Mouse (Mus musculus) adrenal gland, adult 2 months (tissue): ENCODE data around the gene Grwd1. TPM values are rescaled to one million over a fixed set of nuclear protein-coding genes. Genes with fewer than 3 reads are reported as not detected.

Experiments used
- DNase-seq: peaks from one replicate; pipeline ENCODE4 v3.0.0; 2021
- polyA plus RNA-seq: library from polyadenylated mRNA; depleted of rRNA; stranded (reverse); fragments of >200 nt; gene quantifications from 2 replicates; pipeline ENCODE4 v1.2.3, GENCODE M21; 2012
- total RNA-seq, 2 experiments: library from RNA; stranded (reverse); gene quantifications; 2 replicates each; pipeline ENCODE4 v1.2.3; 2021

Grwd1 gene
- total and polyA plus RNA-seq, 3 experiments = 26.9 to 30.1 (median 27.4) TPM

DNA sequence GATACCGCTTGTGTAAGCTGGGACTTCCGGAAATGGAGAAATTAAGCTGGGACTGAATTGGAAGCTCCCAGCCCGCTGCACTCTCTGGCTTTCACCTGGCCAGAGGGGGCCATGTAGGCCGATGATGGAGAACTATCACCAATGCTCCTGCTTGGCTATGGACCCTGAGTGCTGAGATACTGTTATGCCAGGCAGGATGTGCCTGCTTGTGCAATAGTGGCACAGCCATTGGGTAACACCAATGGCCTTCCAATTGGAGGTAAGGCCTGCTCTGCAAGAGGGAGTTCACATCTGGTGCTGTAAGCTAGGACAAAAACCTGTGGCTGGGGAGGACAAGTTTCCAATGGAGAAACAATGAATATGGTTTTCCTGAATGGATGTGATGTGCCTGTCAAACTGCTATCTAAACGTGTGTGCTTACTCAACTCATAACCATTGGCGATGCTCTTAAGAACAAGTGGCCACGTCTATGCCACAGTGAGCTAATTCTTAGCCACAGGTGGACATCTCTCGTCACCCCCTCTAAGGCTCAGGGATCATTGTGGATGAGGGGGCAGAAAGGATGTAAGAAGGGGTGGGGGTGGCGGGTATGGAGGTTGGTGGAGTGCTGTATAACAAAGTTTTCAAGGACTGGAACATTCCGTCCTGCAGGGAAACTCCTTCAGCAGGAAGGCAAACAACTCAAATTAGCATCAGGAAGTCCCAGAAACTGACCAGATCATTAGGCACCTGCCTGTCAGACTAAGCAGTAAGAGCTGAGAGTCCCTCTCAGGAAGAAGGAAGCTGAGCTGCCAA, 12.4 kb upstream of the Grwd1 start:
- DNase-seq = no peak

DNA sequence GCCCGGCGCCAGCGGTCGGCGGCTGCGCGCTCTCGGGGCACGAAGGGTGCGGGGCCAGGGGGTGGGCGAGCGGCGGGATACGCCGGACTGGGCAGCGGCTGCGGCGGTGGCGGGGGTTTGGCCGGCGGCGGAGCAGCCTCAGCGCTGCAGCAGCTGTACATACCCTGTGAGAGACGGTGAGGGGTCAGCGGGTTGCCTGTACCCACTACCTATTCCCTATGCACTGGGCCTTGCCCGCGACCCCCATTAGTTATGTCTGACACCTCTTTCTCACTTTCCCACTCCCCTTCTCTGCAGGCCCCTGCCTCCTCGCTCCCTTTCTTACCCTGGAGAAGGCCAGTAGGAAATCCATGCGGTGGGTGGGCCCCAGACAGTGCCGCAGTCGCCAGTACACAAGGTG, 3.2 kb upstream of the Grwd1 start:
- DNase-seq = no peak

DNA sequence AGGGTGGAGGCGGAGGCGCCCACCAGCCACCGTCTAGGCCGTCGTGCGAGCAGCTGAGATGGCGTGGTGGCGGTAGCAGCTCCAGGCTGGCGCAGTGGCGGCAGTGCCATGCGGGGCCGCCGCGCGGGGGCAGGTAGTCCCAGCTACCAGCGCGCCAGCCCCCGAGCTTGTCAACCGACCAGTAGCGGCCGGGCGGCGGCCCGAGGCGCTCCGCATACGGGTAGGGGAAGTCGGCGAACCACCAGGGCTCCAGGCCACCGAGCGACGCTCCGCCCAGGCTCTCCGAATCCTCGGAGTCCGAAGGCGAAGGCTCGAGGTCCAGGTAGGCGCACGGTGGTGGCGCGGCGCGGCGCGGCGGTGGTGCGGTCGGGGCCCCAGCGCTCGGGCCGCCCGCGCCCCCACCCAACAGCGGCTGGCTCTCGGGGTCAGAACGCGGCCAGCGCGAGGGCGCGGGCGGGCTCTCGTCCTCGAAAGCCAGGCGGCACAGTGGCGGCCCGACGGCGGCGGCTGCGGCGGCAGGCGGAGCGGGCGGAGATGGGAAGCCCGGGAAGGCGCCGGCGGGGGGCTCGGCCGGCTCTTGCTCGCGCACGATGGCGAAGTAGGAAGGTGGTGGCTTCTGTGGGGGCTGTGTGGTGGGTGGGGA, 2.5 kb upstream of the Grwd1 start:
- peak; percentile 14 for DNase-seq

DNA sequence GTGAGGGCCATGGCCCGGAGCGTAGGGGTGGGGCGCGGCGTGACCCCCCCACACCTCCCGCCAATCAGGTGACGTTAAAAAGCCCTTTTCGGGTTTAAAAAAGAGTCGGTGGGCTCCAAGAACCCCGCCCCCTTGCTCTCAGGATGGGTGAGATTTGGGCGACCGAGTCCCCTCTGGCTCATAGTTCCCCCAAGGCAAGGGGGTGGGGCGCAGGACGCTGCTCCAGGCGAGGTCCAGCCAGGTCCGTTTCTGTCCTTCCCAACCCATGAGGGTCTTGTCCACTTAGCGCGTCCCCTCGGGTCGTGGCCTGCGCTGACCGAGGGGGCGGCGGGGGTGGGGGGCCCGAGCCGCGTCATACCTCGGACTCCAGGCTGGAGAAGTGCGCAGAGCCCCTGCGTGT, 1.7 kb upstream of the Grwd1 start:
- DNase-seq = no peak

DNA sequence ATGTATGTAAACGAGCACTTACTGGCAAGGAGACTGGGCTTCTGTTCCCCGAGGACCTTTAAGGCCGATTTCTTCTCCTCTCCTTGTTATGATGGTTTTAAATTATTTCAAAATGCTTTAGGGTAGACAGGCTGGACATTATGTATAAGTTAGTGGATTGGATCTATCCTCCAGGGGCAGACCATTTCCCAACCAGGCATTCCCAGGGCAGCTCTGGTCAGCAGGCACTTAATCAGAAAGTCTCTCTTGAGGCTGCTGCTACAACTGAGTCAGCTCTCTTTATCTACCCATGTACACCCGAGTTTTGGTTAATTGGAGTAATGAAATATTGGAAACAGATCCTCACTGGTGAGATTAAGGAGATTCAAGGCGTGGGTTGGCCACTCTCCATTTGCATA, 383 bp upstream of the Grwd1 start:
- DNase-seq = no peak

DNA sequence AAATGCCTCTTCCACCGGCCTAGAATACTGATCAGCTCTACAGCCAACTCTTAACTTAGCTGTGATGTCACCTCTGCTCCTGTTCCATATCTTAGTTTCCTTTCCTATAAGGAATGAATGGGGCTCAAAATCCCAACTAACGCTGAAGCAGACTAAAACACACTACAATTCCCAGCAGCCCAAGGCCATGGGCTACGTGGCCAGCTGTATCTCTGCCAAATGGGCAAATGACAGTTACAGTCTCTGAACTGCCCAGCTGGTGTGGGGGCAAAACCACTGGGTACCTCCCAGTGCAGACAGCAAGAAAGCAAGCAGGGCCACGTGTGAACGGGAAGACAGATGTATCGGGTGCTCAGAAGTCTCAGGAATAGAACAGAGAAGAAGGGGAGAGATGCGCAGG, 4.1 kb downstream of the Grwd1 start:
- DNase-seq = no peak

DNA sequence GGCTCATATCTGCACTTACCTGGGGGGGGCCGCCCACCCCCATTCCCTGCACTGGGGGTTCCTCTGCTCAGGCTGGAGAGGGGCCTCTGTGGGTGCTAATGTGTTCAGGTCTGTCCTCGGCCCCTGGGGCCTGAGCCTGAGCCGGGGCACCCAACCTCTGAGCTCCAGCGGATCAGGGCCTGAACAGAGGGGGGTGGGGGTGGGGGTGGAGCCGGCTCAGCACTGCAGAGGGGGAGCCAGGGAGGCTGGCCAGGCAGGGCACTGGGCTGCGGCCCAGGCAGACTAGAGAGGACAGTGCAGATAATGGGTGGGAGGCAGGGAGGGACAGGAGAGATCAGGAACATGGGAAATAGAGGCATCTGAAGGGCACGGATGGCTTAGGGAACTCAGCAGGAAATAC, 6.1 kb downstream of the Grwd1 start, which contains the start of gene Kcnj14:
Gene Kcnj14, minus strand, starts transcription at position 185 of the 400 bp plus-strand sequence.
- DNase-seq = no peak

DNA sequence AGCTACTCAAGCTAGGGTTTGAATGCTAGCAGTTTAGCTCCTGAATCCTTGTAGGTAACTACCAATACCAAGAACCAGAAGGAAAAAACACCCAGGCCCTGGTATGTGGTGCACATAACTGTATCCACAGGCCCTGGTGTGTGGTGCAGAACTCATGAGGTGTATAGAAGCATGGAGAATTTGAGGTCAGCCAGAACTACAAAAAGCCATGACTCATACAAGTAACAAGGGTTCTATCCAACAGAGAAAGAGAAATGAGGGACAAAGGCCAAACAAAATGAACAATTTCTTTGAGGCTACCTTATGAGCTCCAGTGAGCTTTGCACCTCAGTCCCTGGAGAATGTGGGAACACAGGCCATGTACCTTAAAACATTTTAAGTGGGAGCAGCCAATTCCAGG, 9.8 kb downstream of the Grwd1 start:
- no peak for DNase-seq

DNA sequence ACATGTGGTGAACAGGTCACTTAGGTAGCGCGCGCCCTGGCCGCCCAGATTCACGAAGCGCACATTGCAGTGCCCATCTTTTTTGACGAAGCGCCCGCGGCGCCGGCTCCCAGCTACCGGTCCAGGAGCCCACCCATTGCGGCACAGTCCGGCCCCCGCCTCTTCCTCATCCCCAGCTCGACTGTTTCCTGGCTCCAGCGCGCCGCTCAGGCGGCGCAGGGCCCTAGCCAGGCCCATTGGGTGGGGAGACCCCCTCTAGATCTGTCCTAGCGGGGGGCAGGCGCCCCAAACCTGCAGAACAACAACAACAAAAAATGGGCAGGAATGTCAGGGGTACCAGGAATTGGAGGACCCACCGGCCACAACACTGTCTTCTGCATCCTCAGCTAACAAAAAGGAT, 10.9 kb downstream of the Grwd1 start:
- DNase-seq = no peak

DNA sequence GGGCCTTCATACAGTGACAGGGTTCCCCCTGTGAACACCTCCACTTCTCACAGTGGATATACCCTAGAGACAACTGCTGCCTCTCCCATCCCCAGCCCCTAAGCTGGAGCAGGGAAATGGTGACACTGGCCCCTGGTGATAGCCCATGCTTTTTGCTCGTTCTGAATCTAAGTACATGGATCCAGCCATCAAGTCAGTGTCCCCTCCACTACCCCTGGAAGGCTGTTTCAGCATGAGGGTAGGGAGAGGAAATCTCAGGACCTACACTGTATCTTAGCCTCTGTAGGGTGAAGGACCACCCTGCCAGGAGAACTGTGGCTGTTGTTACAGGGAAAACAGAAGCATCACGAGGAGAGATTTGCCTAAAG, 14.8 kb downstream of the Grwd1 start:
- no peak for DNase-seq

DNA sequence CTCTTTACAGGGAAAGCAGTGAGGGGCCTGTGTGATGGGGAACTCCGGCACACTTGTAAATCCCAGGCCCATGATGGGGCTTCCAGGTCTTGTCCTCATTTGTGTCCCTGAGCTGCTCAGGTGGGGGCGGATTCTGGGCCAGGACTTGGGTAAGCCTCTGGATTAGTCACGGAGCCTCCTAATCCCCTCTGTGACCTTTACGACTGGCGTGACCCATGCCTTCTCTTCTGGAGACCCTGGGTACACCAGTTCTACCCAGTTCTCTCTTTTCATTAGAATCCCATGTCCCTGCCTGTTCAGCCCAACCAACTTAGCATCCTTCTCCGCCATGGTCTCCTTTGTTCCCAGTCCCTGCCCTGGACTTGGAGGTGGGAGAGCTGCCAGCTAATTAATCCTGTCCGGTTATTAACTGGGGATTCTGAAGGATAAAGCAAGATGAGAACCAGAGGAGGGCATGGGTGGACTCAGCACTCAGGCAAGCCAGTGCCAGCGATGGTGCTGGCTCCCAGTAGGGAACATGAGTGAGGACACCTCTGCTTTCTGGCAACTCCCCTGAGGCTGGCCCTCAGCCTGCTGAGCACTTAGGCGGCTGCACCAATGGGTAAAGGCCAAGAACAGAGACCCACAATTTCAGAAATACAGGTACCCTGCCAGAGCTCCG, 15.3 kb downstream of the Grwd1 start:
- DNase-seq = no peak

DNA sequence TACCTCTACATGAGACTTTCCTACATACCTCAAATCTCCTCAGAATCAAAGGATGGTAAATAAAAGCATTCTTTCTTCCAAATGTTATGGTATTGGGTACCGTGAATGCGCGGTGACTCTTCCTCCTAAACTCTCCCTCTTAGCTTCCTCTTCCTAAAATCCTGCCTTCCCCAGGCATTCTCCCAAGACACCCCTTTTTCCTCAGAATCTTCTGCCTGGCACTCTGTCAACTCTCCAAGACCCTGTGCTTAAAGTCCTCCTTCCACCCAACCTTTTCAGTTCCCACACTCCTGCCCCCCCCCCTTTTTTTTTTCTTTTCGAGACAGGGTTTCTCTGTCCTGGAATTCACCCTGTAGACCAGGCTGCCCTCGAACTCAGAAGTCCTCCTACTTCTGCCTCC, 15.9 kb downstream of the Grwd1 start:
- DNase-seq = no peak

DNA sequence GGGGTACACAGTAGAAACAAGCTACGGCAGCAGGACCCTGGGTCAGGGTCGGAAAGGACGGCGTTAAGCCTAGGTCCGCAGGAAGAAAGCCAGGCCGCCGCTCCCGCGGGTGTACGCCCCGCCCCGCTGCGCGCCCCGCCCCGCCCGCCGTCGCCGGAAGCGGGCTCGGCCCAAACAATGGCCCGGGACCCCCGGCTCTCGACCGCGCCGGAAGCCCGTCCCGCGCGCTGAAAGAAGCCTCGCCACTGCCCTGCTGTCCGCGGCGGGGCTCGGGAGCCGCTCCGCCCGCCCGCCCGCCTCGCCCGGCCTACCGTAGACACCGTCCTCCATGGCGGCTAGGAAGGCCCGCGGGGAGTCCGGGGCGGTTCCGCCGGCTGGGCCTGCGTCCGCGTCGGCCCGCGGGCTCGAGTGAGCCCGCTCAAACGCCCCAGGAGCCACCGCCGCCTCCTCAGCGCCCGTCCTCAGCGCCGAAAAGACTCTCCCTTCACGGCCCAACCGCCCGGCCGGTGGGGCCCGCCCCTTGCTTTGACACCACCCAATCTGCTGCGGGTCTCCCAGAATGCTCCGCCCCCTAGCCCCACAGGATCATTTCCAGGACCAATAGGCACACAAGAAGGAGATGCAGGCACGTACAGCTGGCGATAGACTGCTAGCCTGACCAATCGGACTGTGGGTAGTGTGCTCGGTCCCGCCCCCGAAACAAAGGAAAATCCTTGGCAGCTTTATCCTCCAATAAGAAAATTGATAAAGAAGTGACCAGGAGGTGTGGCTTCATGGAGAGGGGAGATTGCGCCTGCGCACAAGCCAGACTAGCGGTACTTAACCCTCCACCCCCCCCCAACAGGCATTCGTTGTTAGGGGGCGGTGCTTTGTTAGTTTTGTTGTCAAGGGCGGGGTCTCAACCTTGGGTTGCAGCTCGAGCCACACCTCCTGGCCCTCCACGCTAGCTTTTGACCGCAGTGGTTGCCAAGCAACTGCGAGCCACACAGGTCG, 16.7 kb downstream of the Grwd1 start, which contains the start of gene Cyth2:
Gene Cyth2, minus strand, starts transcription at position 795 of the 993 bp plus-strand sequence.
- DNase-seq = peak; percentile 99

DNA sequence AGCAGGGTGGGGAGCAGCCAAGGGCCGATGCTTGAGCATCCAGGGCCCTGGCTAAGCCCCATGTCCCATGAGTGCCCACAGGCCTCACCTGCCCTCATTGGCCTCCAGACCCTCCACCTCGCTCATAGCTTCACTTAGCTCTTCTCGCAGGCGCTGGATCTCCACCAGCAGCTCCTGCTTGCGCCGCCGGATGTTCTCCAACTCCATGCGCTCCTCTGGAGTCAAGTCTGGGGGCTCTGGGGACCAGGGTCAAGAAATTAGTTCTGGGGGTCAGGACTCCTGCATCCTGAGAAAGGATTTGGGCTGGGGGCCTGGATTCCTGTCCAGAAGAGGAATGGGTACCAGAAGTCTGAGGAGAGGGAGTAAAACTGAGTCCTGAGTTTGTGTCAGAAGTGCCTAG, 17.8 kb downstream of the Grwd1 start:
- DNase-seq = no peak

DNA sequence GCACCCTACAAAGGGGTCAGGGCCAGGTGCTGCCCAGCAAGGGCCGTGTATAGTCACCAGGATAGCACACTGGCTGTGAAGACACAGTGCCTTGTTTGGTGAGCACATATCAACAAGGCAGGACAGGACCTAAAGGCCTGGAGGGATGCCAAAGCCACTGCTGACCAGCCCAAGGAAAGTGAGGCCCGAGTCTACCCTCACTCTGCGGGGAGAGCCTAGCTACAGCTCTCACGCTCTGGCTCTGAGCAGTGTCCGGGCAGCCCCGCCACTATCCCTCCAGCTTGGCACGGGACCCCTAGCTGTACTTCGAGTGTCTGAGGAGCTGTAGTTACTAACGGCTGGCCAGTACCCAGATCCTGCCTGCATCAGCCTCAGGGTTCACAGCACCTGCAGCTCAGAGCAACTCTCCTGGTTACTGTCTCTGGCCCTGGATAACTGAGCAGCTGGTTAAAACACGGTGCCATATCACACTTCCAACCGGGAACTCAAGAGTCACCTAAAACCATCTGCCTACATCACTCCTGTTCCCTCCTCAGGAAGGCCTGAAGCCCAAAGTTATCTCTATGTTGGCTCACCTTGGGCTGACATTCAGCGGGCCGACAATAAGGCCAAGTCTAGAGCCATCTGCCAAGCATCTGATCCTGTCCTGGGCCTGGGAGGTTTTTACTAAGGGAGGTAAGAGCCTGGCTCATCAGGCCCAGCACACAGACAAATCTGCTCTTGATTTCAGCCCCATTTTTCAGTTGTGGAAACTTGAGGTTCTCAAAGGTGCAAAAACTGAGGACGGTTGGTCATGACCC, 21.3 kb downstream of the Grwd1 start:
- DNase-seq = no peak

DNA sequence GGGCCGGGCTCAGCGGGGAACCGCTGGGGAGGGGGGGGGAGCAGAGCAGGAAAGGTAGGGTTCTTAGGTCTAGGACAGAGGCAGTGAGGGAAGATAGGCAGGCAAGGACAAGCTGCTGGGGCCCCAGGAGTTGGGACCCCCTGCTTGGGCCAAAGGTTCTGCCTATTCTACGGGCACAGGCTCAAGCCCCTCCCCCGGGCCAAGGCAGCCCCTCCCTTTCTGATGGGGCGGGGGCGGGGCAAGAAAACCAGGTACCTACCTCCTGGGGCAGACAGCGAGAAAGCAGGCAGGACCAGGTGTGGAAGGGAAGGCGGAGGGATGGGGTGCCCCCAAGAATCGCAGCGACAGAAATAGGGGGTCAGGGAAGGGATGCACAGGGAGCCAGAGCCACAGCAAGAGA, 22.3 kb downstream of the Grwd1 start:
- no peak for DNase-seq

DNA sequence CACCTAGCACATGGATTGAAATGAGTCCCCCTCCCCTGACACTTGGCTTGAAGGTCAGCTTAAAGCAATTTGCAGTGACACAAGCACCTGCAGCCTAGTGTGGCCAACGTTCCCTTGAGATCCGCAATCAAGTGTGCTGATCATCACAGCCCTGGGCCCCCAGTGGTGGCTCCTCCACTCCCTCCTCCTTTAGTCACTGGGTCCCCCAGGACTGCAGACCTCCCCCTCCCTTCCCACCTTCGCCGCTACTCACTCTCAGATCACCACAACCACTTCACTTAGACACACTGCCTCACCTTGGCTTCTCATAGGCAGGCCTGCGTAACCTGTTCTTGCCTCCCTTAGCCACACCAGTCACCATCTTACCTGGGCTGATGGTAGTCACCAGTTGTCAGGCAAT, 24.8 kb downstream of the Grwd1 start:
- DNase-seq = no peak

DNA sequence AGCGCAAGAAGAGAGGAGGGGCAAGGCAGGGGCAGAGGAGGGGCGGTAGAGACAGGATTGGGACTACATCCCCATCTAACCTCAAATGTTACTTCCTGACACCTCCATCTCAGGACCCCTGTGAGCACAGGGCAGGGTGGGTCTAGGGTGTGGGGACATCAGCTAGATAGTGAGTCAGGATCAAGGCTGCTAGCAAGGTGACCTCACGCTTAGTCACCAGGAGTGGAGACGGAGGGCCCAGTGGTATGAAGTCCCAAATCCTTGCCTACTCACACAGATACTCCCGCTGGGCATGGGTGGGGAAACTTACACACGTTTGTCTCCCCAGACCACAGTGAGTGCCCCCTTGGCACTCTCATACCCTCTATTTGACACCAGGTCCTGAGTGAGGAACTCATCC, 28.2 kb downstream of the Grwd1 start:
- peak; percentile 86 for DNase-seq

DNA sequence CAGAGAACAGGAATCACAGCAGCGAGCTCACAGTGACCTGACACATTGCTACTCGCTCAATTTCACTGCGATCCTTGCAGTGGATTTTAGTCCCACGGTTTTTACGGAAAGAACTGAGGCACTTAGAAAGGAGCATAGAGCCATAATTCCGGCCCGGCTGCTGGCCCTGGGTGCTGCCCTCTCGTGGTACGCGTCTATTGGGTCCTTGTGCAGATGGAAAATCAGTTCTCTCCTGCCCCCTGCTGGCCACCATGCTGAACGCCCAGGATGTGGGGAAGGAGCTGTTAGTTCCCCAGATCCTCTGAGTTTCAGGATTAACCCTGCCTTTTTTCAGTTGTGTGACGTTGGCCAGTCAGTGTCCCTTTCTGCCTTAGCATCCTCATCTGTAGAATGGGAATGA, 29.4 kb downstream of the Grwd1 start:
- peak; percentile 93 for DNase-seq

DNA sequence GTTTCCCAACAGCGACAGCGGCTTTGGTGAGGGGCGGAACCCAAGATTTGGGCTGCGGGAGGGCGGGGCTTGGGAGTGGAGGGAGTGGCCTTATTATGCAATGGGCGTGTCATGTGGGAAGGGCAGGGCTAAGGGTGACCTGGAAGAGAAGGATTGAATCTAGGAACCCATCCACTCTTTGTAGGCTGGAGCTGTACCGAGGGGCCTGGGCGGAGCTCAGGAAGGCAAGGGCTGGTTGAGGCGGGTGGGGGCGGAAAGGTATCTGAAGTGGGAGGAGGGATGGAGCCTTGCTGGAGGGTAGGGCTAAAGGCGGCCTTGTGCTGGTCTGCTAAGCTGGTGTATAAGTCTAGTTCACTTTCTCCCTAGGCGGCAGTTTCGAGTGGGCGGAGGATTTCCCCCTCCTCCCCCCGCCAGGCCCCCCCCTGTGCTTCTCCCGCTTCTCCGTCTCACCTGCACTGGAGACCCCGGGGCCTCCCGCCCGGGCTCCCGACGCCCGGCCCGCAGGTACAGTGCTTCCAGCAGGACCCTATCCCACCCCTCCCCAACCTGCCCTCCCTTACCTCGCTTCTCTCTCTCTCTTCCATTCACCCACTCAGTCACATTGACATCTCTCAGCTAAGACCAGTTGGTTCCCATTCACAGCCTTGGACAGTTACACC, 30.1 kb downstream of the Grwd1 start:
- DNase-seq = peak; percentile 71

DNA sequence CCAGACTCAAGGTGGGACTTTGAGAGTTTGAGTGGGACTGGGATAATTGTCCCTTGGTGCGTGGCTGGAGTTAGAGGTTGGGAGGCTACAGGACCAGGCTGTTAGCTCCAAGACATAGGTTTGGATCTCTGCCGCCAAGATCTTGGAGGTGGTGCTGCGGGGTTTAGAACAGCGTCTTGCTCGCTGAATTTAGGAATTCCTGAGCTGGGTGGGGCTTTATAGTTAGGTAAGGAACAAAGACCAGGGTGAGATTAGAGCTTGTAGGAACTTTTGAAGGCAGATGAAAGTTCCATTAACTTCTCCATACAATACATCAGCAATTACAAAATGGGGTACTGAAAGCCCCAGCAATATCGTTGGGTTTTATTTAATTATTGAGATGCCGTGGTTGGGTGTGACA, 30.7 kb downstream of the Grwd1 start:
- DNase-seq = no peak
